ENCODE assay signal across 27 mouse cellular contexts in genomic region chr2:163909604-163910003, GRCm38 (mm10). TPM values are rescaled to one million over a fixed set of nuclear protein-coding genes. Genes with fewer than 3 reads are reported as not detected.
"Had no signal": no experiment of that assay in that cellular context is flagged by ENCODE, and none has a peak within 500 bp of the region (broad histone marks: within the 10 kb centered on the region; RNA-seq: fewer than 3 reads in every experiment).

No protein-coding gene starts in this region.

- DNase-seq: liver, postnatal 0 days; lung, adult 2 months; lung, postnatal 14 days; lung, postnatal 36 days; midbrain, embryonic 14.5 days; retina, postnatal 1 day; right cerebral cortex, adult 18-20 months; right cerebral cortex, postnatal 25 days; right cerebral cortex, postnatal 4 days; spleen, adult 18-20 months; thymus, adult 18-20 months; thymus, postnatal 14 days; thymus, postnatal 36 days had no signal

RNA-seq across cellular contexts. Expression of gene Rims4, which starts 8.9 kb away (rescaled TPM):
- total RNA-seq: megakaryocyte, adult 5-6 weeks; megakaryocyte-erythroid progenitor cell, adult 5-6 weeks had no signal
- polyA plus RNA-seq: myocyte; thymus, postnatal 0 days had no signal

RNA-seq across cellular contexts. Expression of gene Kcnk15, which starts 56.2 kb away (rescaled TPM):
- total RNA-seq: megakaryocyte, adult 5-6 weeks; megakaryocyte-erythroid progenitor cell, adult 5-6 weeks had no signal
- polyA plus RNA-seq: liver, postnatal 0 days; lung, adult 2 months; lung, embryonic 15.5 days; lung, postnatal 0 days; midbrain, embryonic 10.5 days; midbrain, embryonic 12.5 days; midbrain, embryonic 14.5 days; myocyte; neural tube, embryonic 11.5 days; neural tube, embryonic 13.5 days; neural tube, embryonic 15.5 days; small intestine, adult 2 months; stomach, embryonic 14.5 days; stomach, embryonic 16.5 days; thymus, postnatal 0 days had no signal
